Comparison of ENCODE assay signal across 26 mouse cellular contexts in genomic region chr4:148389635-148390034, GRCm38 (mm10). TPM values are rescaled to one million over a fixed set of nuclear protein-coding genes. Genes with fewer than 3 reads are reported as not detected.
A peak's percentile ranks its signal among the peaks of the same experiment; 100 is the strongest.
DNase-seq lines count a peak whose midpoint lies in the region; ATAC-seq and TF ChIP-seq lines count a peak whose summit lies in the region.
"Had no signal": no experiment of that assay in that cellular context is flagged by ENCODE, and none has a peak within 500 bp of the region (broad histone marks: within the 10 kb centered on the region; RNA-seq: fewer than 3 reads in every experiment).

No protein-coding gene starts in this region.

- 15% methylated on average over 7 of the region's 7 CpGs for WGBS in kidney, postnatal 0 days
- 46% methylated on average over 7 of the region's 7 CpGs for WGBS in hindbrain, embryonic 11.5 days
- WGBS in hindbrain, embryonic 14.5 days = 29% methylated on average over 7 of the region's 7 CpGs
- WGBS in neural tube, embryonic 14.5 days = 8% methylated on average over 7 of the region's 7 CpGs

- no peak overlapping the region for H3K27ac ChIP-seq in kidney, postnatal 0 days
- H3K27ac ChIP-seq in hindbrain, embryonic 11.5 days (ENCODE audit: low read depth, low read length) = no peak overlapping the region
- H3K27ac ChIP-seq in hindbrain, embryonic 14.5 days = 0 out of 2 replicates have a peak overlapping the region, but pooled peaks have one; percentile 28
- no peak overlapping the region for H3K27ac ChIP-seq in neural tube, embryonic 14.5 days (ENCODE audit: low read depth, low read length)
- H3K27ac ChIP-seq: embryonic facial prominence, embryonic 10.5 days; embryonic facial prominence, embryonic 15.5 days; forebrain, embryonic 13.5 days; heart, embryonic 10.5 days; heart, embryonic 15.5 days; liver, embryonic 14.5 days; macrophage had no signal

- TF ChIP-seq CTCF in kidney, postnatal 0 days (IDR thresholded peaks at IDR 0.05; ENCODE audit: low read depth) = no peak

- H3K9ac ChIP-seq in kidney, postnatal 0 days (ENCODE audit: low read depth, low read length) = no peak overlapping the region
- no peak overlapping the region for H3K9ac ChIP-seq in hindbrain, embryonic 11.5 days (ENCODE audit: low read depth, low read length)
- H3K9ac ChIP-seq in hindbrain, embryonic 14.5 days = no peak overlapping the region
- H3K9ac ChIP-seq in neural tube, embryonic 14.5 days (replicated peaks; ENCODE audit: low read depth, low read length) = no peak overlapping the region
- H3K9ac ChIP-seq: embryonic facial prominence, embryonic 15.5 days; forebrain, embryonic 13.5 days; heart, embryonic 15.5 days; liver, embryonic 14.5 days had no signal

- no peak for ATAC-seq in kidney, postnatal 0 days (replicated peaks; ENCODE audit: low FRiP score, low read depth)
- peak; percentile 40 for ATAC-seq in hindbrain, embryonic 11.5 days (ENCODE audit: low FRiP score)
- ATAC-seq in hindbrain, embryonic 14.5 days (ENCODE audit: low FRiP score) = no peak
- ATAC-seq in neural tube, embryonic 14.5 days (ENCODE audit: low read depth) = peak; percentile 48
- ATAC-seq: activated CD4-positive, CD25-positive, alpha-beta regulatory T cell, adult 4 months; CD4-positive, CD25-positive, alpha-beta regulatory T cell, adult 4 months; forebrain, embryonic 13.5 days; intestine, postnatal 0 days had no signal

- no peaks in the 10 kb centered on the region for H3K4me1 ChIP-seq in kidney, postnatal 0 days (replicated peaks; ENCODE audit: insufficient read depth, low read length)
- H3K4me1 ChIP-seq in hindbrain, embryonic 11.5 days (replicated peaks; ENCODE audit: control insufficient read depth, insufficient read depth, low read length) = peaks cover 19% of the 10 kb centered on the region
- peaks cover 36% of the 10 kb centered on the region for H3K4me1 ChIP-seq in hindbrain, embryonic 14.5 days (replicated peaks; ENCODE audit: control insufficient read depth, insufficient read depth, low read length)
- peaks cover 14% of the 10 kb centered on the region for H3K4me1 ChIP-seq in neural tube, embryonic 14.5 days (ENCODE audit: control insufficient read depth, insufficient read depth, low read length)
- H3K4me1 ChIP-seq: embryonic facial prominence, embryonic 15.5 days; heart, embryonic 15.5 days had no signal

- H3K4me2 ChIP-seq in kidney, postnatal 0 days (ENCODE audit: low read length) = no peak overlapping the region
- H3K4me2 ChIP-seq in hindbrain, embryonic 11.5 days (replicated peaks; ENCODE audit: low read depth, low read length) = no peak overlapping the region
- no peak overlapping the region for H3K4me2 ChIP-seq in hindbrain, embryonic 14.5 days (replicated peaks)
- no peak overlapping the region for H3K4me2 ChIP-seq in neural tube, embryonic 14.5 days (ENCODE audit: low read depth, low read length)
- H3K4me2 ChIP-seq: embryonic facial prominence, embryonic 15.5 days; forebrain, embryonic 13.5 days; heart, embryonic 15.5 days had no signal

- no peak overlapping the region for H3K4me3 ChIP-seq in kidney, postnatal 0 days (replicated peaks; ENCODE audit: low read depth, low read length)
- H3K4me3 ChIP-seq in hindbrain, embryonic 11.5 days (ENCODE audit: low read depth, low read length) = no peak overlapping the region
- H3K4me3 ChIP-seq in hindbrain, embryonic 14.5 days (replicated peaks; ENCODE audit: low read length) = no peak overlapping the region
- no peak overlapping the region for H3K4me3 ChIP-seq in neural tube, embryonic 14.5 days (ENCODE audit: low read depth, low read length)
- H3K4me3 ChIP-seq: embryonic facial prominence, embryonic 10.5 days; embryonic facial prominence, embryonic 15.5 days; forebrain, embryonic 13.5 days; heart, embryonic 10.5 days; heart, embryonic 15.5 days had no signal

- no peaks in the 10 kb centered on the region for H3K9me3 ChIP-seq in kidney, postnatal 0 days (replicated peaks; ENCODE audit: low read length)
- no peaks in the 10 kb centered on the region for H3K9me3 ChIP-seq in hindbrain, embryonic 11.5 days (ENCODE audit: control insufficient read depth, low read length)
- H3K9me3 ChIP-seq in hindbrain, embryonic 14.5 days (ENCODE audit: control insufficient read depth, low read length) = no peaks in the 10 kb centered on the region
- H3K9me3 ChIP-seq in neural tube, embryonic 14.5 days (ENCODE audit: control insufficient read depth, low read length) = no peaks in the 10 kb centered on the region
- H3K9me3 ChIP-seq: embryonic facial prominence, embryonic 10.5 days; embryonic facial prominence, embryonic 15.5 days; forebrain, embryonic 13.5 days; heart, embryonic 10.5 days; heart, embryonic 15.5 days had no signal

- no peaks in the 10 kb centered on the region for H3K27me3 ChIP-seq in kidney, postnatal 0 days (ENCODE audit: insufficient read depth, low read length)
- H3K27me3 ChIP-seq in hindbrain, embryonic 11.5 days (ENCODE audit: control insufficient read depth, insufficient read depth, low read length) = no peaks in the 10 kb centered on the region
- H3K27me3 ChIP-seq in hindbrain, embryonic 14.5 days (ENCODE audit: control insufficient read depth, insufficient read depth, low read length) = no peaks in the 10 kb centered on the region
- no peaks in the 10 kb centered on the region for H3K27me3 ChIP-seq in neural tube, embryonic 14.5 days (ENCODE audit: control insufficient read depth, insufficient read depth, low read length)
- H3K27me3 ChIP-seq: embryonic facial prominence, embryonic 15.5 days had no signal

- no peaks in the 10 kb centered on the region for H3K36me3 ChIP-seq in kidney, postnatal 0 days (ENCODE audit: insufficient read depth, low read length)
- no peaks in the 10 kb centered on the region for H3K36me3 ChIP-seq in hindbrain, embryonic 11.5 days (ENCODE audit: control insufficient read depth, insufficient read depth, low read length)
- H3K36me3 ChIP-seq in hindbrain, embryonic 14.5 days (replicated peaks; ENCODE audit: control insufficient read depth, insufficient read depth) = no peaks in the 10 kb centered on the region
- no peaks in the 10 kb centered on the region for H3K36me3 ChIP-seq in neural tube, embryonic 14.5 days (ENCODE audit: control insufficient read depth, insufficient read depth, low read length)
- H3K36me3 ChIP-seq: embryonic facial prominence, embryonic 10.5 days; embryonic facial prominence, embryonic 15.5 days; heart, embryonic 10.5 days; heart, embryonic 15.5 days had no signal

- DNase-seq in kidney, postnatal 0 days (ENCODE audit: low spot score) = peak; percentile 29
- no peak for DNase-seq in kidney, postnatal 25 days
- DNase-seq in hindbrain, embryonic 11.5 days (ENCODE audit: low spot score) = no peak
- no peak for DNase-seq in hindbrain, embryonic 14.5 days (ENCODE audit: low spot score)
- no peak for DNase-seq in T-cell, adult 2 months (ENCODE audit: low spot score)
- no peak for DNase-seq in right cerebral cortex, postnatal 25 days
- DNase-seq: adrenal gland, adult 8-10 months; cerebellum, adult 8-10 months; cerebellum, postnatal 25 days; gastrocnemius, postnatal 10 days; heart, postnatal 36 days; layer of hippocampus, adult 9-11 months; liver; lung, adult 2 months; lung, postnatal 10 days had no signal

RNA-seq across cellular contexts. Expression of gene Ubiad1, which starts 54.9 kb away (rescaled TPM):
- 23.3 and 23.6 TPM in 2 replicates for polyA plus RNA-seq in kidney, postnatal 0 days (2015; fragmentation: Nextera tagmentation; extraction: Ambion mirVana)
- polyA plus RNA-seq in hindbrain, embryonic 11.5 days (2014; fragmentation: Nextera tagmentation; extraction: Ambion mirVana) = 14.4 and 14.6 TPM in 2 replicates
- polyA plus RNA-seq in hindbrain, embryonic 14.5 days (2014; fragmentation: Nextera tagmentation; extraction: Ambion mirVana) = 12.2 and 13.4 TPM in 2 replicates
- polyA plus RNA-seq in neural tube, embryonic 14.5 days (2014; fragmentation: Nextera tagmentation; extraction: Ambion mirVana) = 13.3 and 13.4 TPM in 2 replicates

RNA-seq across cellular contexts. Expression of gene Mtor, which starts 58.8 kb away (rescaled TPM):
- polyA plus RNA-seq in kidney, postnatal 0 days (2015; fragmentation: Nextera tagmentation; extraction: Ambion mirVana) = 19.8 and 21.6 TPM in 2 replicates
- 28.0 and 33.0 TPM in 2 replicates for polyA plus RNA-seq in hindbrain, embryonic 11.5 days (2014; fragmentation: Nextera tagmentation; extraction: Ambion mirVana)
- polyA plus RNA-seq in hindbrain, embryonic 14.5 days (2014; fragmentation: Nextera tagmentation; extraction: Ambion mirVana) = 30.2 and 36.1 TPM in 2 replicates
- polyA plus RNA-seq in neural tube, embryonic 14.5 days (2014; fragmentation: Nextera tagmentation; extraction: Ambion mirVana) = 33.0 and 33.7 TPM in 2 replicates

Comparison
In these comparisons a context has a peak if more than half of its experiments do, and no peak if none do; other contexts are left out.
1. ATAC-seq: peak in hindbrain, embryonic 11.5 days (single experiment) and neural tube, embryonic 14.5 days (single experiment); none in kidney, postnatal 0 days (single experiment) and hindbrain, embryonic 14.5 days (single experiment).